Mouse (Mus musculus) 3T3-L1 (cell line): ENCODE data around the gene Zdhhc5.
A peak's percentile ranks its signal among the peaks of the same experiment; 100 is the strongest.

Experiments used
- DNase-seq: peaks from one replicate; pipeline ENCODE4 v3.0.0-alpha.2; 2015; ENCODE audit warnings: low read depth, low spot score

Gene Zdhhc5

GRCm38 (mm10) chr2:84695007-84695695 is 19.8 kb downstream of the Zdhhc5 start:
- no peak for DNase-seq

GRCm38 (mm10) chr2:84690050-84690449 is 24.9 kb downstream of the Zdhhc5 start:
- no peak for DNase-seq

GRCm38 (mm10) chr2:84688080-84688844 is 26.7 kb downstream of the Zdhhc5 start:
- no peak for DNase-seq

GRCm38 (mm10) chr2:84682605-84683183 is 32.3 kb downstream of the Zdhhc5 start:
- no peak for DNase-seq

GRCm38 (mm10) chr2:84679016-84679415 is 36.0 kb downstream of the Zdhhc5 start, which contains the start of gene Tmx2:
TSS of gene Tmx2 (minus strand) at chr2:84679140.
- DNase-seq = peak; percentile 34

DNA sequence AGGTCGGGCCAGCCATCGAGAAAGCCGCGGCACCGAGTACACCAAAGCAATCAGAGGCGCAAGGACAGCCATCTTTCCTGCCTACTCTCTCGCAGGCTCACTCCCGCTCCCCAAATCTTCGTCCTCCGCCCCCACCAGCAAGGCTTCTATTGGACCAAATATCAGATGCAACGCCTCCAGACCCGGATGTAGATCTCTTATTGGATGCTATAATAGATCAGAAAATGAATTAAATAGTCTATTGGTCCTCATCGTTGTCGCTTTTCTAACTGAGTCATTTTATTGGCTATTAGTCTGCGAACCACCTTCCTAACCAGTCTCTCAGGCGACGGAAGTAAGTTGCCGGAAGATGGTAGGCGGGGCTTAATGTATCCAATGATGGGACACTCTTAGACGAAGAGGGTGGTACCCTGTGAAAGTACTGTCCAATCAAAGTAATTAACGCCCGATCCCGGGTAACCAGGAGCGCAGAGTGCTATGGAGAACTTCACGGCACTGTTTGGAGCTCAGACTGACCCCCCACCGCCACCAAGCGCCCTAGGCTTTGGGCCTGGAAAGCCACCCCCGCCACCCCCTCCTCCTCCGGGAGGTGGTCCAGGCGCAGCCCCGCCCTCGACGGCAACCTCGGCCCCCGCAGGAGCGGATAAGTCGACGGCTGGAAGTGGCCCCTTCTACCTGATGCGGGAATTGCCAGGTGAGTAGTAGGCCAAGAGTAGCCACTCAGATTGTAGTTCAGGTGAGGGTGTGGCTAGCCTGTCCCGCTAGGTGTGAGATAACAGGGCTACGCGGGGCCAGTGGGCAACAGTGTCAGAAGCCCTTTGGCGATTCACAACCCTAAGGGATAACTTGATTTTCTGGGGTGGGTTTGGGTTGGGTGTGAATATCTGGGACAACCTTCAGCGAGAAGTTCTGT is 36.8 kb downstream of the Zdhhc5 start, which contains the start of the genes Gm28635 and Med19:
Gene Gm28635, minus strand, starts transcription at position 74 of the 913 bp plus-strand sequence.
Gene Med19, plus strand, starts transcription at position 435 of the 913 bp plus-strand sequence.
- peak; percentile 100 for DNase-seq

DNA sequence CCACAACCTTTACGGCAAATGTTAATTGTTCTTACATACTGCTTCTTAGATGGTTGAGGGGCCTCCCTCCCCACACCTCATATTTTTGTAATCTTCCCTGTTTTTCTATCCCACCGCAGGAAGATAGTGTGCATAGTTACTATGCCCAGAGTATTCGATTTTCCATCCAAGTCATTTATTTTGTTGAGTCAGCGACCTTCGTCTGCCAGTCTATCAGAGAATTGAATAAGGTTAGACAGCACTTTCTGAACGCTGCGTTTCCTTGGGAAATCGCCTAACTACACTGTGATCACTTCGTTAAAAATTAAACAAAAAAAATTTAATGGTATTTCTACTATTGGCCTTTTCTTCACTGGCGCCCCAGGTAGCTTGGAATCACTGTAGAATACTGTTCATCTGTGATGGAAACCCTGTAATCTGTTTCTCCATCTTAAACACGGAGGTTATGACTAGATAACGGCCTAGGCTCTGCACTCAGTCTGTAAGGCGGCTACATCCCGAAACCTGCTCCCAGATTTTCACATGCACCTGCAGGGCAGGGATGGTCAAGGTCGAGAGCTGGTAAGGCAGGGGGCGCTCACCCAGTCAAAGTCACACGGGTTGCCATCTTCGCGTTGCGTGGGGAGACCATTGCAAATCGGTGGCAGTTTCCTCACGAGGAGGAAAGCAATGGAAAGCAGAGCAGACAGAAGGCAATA is 37.6 kb downstream of the Zdhhc5 start:
- no peak for DNase-seq

- peak; percentile 79 for DNase-seq
Observed at GRCm38 (mm10) chr2:84671535-84671934, 43.4 kb downstream of the Zdhhc5 start.

DNA sequence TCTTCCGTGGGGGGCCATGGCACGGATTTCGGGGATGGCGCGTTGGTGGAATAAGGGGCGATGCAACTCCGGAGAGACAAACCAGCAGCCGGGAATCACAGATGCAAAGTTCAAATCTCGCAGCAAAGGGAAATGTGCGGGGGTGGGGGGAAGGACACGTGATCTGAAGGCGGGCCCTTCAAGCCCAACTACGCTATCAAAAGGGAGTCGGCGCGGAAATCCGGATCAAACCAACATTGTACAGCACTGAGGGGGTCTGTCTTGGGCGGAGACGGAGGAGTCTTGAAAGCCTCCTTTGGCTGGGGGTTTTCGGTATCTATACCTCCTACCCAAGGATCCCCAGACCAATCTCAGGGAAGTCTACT is 44.4 kb downstream of the Zdhhc5 start, which contains the start of gene Selenoh:
Gene Selenoh, minus strand, starts transcription at position 202 of the 365 bp plus-strand sequence.
- peak; percentile 98 for DNase-seq

DNA sequence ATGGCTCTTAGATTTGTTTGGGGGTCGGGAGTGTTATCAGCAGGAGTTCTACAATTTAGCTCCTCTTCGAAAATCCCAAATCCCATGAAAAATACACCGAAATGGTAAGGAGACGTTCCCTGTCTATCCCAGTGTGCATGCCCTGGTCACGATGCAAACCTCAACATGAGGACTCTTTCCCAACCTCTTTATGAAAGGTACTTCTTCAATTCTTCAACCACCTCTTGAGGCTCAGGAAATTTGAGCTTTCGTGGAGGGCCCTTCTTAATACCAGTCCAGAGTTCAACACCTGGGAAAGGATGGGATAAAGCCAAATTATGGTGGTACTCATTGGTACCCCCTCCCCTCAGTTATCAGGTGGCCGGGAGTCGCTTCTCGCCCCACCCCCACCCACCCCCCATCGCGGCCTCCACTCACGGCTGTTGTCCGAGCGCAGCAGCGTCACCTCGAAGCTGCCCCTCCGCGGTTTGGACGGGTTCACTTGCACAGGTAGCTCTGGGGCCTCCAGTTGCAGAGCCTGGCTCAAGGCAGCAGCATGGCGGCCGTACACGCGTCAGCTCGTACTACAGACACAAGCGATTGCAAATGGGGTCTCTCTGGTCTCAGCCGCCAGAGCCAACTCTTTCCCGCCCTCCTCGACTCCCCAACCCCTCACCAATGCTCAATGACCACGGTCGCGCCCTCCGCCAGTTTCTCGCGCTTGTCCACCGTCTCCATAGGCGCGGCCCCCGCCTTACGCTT is 45.0 kb downstream of the Zdhhc5 start:
- DNase-seq = no peak

DNA sequence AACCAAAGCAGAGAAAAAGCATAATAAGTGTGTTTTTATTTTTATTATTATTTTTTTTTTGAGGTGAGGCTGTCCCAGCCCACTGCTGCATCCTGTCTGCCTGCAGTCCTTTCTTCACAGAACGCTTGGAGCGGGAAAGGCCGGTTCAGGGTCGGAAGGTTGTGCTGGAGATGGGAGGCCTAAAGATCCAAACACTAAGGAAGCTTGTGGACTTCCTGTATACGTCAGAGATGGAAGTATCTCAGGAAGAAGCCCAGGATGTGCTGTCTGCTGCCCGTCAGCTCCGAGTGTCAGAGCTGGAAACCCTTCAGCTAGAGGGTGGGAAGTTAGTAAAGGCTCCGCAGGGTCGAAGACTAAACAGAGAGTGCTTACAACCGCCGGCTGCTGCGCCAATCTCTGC is 48.9 kb downstream of the Zdhhc5 start:
- DNase-seq = no peak

DNA sequence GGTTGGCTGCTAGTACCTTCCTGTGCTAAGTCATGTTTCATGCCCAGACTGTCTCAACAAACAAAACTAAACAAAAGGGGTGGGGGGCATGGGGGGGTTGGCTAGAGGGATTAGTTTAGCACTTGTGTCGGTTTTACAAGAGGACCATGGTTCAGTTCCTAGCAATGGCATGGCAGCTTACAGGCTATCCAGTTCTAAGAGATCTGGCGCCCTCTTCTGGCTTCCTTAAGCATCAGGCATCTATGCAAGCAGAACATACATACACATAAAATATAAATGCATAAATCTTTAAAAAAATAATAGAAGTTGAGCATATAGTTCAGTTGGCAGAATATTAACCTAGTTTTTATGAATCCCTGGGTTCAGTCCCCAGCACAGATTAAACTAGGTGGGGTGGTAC is 52.1 kb downstream of the Zdhhc5 start:
- peak; percentile 81 for DNase-seq

DNA sequence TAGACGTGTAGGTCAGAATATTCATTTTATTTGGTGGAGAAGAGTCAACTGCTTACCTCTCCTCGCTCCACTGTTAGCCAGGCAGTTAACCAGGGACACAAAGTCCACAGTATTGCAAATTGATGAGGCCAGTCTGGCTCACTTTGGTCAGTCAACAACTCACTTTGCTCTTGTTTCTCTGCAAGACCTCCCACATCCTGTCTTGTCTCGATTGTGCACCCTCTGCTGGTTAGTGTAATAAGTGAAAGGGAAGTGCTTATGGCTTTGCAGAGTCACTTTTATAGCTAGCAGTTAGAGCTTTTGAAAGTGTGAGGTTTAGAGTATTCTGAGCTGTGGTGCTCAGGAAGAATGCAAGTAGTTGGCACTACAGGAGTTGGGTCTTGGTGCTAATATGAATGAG is 54.7 kb downstream of the Zdhhc5 start:
- peak; percentile 87 for DNase-seq

DNA sequence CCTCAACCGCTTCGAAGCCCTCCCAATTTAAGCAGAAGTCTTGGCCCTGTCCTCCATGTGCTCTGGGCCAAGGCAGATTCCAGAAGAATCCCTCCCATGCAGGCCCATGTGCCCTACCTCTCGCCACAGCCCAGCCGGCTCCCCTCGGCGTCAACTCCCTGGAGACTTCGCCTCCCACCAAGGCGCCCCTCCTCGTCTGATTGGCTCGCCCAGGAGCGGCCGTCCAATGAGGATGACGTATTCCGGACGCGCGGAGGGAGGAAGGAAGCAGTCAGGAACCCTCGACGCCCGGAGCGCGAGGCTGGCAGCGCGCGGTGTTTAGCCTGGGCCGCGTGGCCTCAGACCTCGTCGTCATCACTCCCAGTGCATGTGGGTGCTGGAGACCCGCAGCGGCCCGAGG is 56.2 kb downstream of the Zdhhc5 start, which contains the start of gene Btbd18:
Gene Btbd18, plus strand, starts transcription at position 274 of the 400 bp plus-strand sequence.
- DNase-seq = no peak

- DNase-seq = no peak
Observed at GRCm38 (mm10) chr2:84655864-84656263, 59.1 kb downstream of the Zdhhc5 start.

GRCm38 (mm10) chr2:84653354-84653753 is 61.6 kb downstream of the Zdhhc5 start:
- peak; percentile 31 for DNase-seq

DNA sequence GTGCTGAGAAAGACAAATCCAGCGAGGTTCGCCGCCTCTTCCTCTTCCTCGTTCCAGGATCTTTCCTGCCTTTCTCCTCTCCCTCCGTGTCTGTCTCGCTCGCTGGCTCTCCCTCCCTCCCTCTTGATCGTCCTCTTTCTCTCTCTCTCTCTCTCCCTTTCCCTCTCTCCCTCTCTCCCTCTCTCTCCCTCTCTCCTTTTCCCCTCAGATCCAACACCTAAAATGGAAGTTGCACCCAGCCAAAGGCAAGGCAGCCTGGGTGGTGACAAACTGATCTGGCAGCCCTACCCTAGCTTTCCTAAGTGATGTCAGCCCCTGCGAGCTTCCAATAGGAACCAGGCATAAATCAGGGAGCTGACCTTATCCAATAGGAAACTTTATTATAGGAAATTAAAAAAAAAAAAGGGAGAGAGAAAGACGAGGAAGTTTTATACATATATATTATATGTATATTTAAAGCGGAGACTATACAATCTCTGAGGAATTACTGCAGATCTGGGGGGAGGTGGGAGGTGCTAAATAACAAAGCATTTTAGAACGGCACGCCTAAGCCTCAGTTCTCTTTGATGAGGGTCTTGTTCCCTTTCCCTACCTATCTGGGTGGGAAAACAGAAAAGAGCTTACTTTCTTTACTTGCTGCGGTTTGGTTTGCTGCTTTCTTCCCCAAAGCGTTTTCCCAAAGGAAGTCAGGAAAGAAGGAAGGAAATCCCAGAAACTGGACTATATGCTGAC is 64.3 kb downstream of the Zdhhc5 start, which contains the start of gene Ctnnd1:
Gene Ctnnd1, minus strand, starts transcription at position 302 of the 732 bp plus-strand sequence.
- DNase-seq = peak; percentile 99

DNA sequence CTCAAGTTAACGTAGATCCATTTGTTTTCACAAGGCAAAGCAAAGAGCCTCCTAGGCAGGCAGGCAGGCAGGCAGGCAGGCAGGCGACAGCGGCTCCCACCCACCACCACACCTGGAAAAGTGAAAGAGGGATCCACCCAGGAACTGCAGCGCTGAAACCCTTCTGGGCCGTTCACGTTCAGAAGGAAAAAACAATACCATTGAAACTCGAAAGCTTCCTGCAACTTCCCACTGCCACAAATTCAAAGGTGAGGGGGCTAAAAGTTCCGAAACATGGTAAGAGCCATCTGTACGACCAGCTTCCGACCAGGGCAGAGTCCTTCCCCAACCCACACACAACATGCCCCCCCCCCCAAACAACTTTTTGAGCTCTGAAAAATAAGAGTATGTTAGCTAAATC is 65.3 kb downstream of the Zdhhc5 start:
- DNase-seq = peak; percentile 47

DNA sequence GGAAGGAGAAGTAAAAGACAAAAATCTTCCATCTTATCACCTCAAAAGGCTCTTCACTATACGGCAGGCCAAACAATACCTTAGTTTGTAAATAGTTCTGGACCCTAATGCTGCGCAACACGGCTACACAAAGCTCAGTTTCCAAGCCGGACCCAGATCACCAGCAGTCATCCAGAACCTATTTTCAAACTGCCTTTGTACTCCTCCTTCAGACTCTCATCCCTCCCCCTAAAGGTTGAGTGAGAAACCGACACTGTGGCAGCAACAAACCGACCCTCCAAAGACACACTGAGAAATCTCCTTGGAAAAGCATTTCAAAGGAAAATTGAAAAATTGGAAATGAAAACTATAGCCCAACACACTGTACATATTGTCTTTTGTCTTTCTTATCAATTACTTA is 66.6 kb downstream of the Zdhhc5 start:
- DNase-seq = peak; percentile 51
